Mouse (Mus musculus): ENCODE results near the gene Spop. TPM values are rescaled to one million over a fixed set of nuclear protein-coding genes. Genes with fewer than 3 reads are reported as not detected.

The Spop gene
- polyA plus RNA-seq, 1 experiment from 2014 or later = 233 TPM

DNA sequence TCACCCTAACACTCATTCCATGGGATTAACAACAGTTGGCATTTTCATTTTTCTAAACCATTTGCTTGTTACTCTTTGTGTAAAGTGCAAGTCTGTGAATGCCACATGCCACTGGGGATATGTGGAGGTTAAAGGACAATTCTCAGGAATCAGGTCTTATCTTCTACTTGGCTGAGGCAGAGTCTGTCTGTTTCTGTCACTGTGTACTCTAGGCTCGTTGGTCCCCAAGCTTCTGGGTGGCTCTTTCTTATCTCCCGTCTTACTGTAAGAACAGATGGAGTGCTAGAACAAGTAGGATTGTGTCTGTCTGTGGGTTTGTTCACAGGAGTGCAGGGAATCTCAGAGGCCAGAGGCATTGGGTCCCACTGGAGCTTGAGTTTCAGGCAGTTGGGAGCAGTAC lies 17.5 kb downstream of the Spop start:
- WGBS = 86% methylated on average over 2 of the region's 2 CpGs

DNA sequence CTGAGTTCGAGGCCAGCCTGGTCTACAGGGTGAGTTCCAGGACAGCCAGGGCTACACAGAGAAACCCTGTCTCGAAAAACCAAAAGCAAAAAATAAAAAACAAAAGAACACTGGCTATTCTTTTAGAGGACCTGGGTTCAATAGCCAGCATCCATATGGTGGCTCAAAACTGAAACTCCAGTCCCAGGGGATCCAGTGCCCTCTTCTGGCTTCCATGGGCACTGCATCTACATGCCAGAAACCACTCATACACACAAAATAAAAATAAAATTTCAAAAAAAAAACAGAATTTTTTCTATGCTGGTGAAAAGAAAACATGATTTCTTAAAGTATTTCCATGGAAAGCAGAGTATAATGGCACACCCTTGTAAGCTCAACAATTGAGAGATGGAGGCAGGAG lies 18.3 kb downstream of the Spop start:
- no peak for ATAC-seq (ENCODE audit: low FRiP score)
- Histone ChIP-seq H3K4me1 (peaks cover 7% of the 10 kb centered on the region), H3K27ac (replicated peaks) (no peak overlapping the region), H3K9ac (replicated peaks) (no peak overlapping the region), H3K4me3 (replicated peaks) (no peak overlapping the region), H3K4me2 (no peak overlapping the region), H3K27me3 (replicated peaks) (no peaks in the 10 kb centered on the region), H3K9me3 (replicated peaks) (no peaks in the 10 kb centered on the region), H3K36me3 (no peaks in the 10 kb centered on the region)
- WGBS = 94% methylated on average over 2 of the region's 2 CpGs

More for the DNA sequence above, 17.5 kb downstream of the Spop start:
- no peaks in the 10 kb centered on the region for H3K9me3 ChIP-seq (replicated peaks)
- no peak for ATAC-seq (ENCODE audit: low FRiP score)
- H3K36me3 ChIP-seq = no peaks in the 10 kb centered on the region
- no peak overlapping the region for H3K4me3 ChIP-seq (replicated peaks)
- H3K4me1 ChIP-seq = peaks cover 7% of the 10 kb centered on the region
- H3K27ac ChIP-seq (replicated peaks) = no peak overlapping the region
- no peak overlapping the region for H3K9ac ChIP-seq (replicated peaks)
- no peak overlapping the region for H3K4me2 ChIP-seq
- H3K27me3 ChIP-seq (replicated peaks) = no peaks in the 10 kb centered on the region

GRCm38 (mm10) chr11:95445371-95445770 lies 31.5 kb downstream of the Spop start:
- Histone ChIP-seq H3K9ac (replicated peaks) (no peak overlapping the region), H3K36me3 (no peaks in the 10 kb centered on the region), H3K4me2 (no peak overlapping the region), H3K4me1 (no peaks in the 10 kb centered on the region), H3K27me3 (replicated peaks) (no peaks in the 10 kb centered on the region), H3K9me3 (replicated peaks) (no peaks in the 10 kb centered on the region), H3K4me3 (replicated peaks) (no peak overlapping the region), H3K27ac (replicated peaks) (no peak overlapping the region)
- ATAC-seq (ENCODE audit: low FRiP score) = no peak
- WGBS = 38% methylated on average over 2 of the region's 2 CpGs

DNA sequence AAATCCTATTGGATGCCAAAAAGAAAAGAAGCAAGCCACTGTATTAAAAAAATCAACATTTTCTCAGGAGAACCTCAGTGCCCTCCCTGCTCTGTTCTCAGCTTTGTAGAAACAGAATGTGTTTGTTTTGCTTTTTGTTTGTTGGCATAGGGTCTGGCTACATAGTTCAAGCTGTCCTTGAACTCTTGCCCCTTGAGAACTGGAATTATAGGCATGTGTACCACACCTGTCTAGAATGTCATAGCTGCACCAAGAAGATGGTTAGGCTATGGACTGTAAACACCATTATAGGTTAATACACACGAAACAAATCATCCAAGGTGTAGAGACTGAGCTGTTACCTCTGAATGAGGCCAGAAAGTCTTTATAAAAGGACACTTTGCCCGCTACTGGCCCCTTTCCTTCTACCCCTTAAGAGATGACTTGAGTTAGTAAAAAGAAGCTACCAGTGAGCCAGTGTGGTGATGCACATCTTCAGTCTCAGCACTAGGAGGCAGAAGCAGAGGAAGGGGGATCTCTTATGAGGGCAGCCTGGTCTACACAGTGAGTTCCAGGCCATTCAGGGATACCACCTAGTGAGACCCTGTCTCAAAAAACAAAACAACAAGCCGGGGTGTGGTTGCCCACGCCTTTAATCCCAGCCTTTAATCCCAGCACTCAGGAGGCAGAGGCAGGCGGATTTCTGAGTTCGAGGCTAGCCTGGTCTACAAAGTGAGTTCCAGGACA lies 32.9 kb downstream of the Spop start:
- H3K27ac ChIP-seq (replicated peaks) = no peak overlapping the region
- ATAC-seq (ENCODE audit: low FRiP score) = no peak
- H3K9me3 ChIP-seq (replicated peaks) = no peaks in the 10 kb centered on the region
- H3K4me2 ChIP-seq = no peak overlapping the region
- WGBS = 96% methylated on average over 6 of the region's 6 CpGs
- no peaks in the 10 kb centered on the region for H3K4me1 ChIP-seq
- H3K36me3 ChIP-seq = no peaks in the 10 kb centered on the region; the same call in 1 of the 2 replicates
- no peak overlapping the region for H3K4me3 ChIP-seq (replicated peaks)
- H3K27me3 ChIP-seq (replicated peaks) = no peaks in the 10 kb centered on the region
- no peak overlapping the region for H3K9ac ChIP-seq (replicated peaks)

DNA sequence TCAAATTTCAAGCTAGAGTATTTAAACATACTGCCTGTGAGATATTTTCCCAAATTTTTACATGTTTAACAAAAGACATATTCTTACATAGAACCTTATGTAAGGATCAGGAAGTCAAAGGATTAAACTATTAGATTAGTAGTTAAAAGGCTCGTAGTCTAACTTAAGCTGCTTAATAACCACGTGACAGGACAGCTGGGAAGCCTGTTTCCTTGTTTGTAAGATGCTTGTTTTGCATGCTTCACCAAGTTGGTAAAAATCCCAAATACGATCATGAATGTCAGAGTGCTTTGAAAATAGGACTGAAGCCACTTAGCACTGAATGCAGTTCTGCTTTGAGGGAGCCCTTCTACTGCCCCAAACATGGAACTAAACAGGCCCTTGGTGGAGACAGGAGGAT lies 34.5 kb downstream of the Spop start:
- H3K4me1 ChIP-seq = no peaks in the 10 kb centered on the region
- WGBS = 73% methylated on average over 3 of the region's 3 CpGs
- H3K27me3 ChIP-seq (replicated peaks) = no peaks in the 10 kb centered on the region
- no peak overlapping the region for H3K4me3 ChIP-seq (replicated peaks)
- H3K4me2 ChIP-seq = no peak overlapping the region
- no peak for ATAC-seq (ENCODE audit: low FRiP score)
- H3K27ac ChIP-seq (replicated peaks) = no peak overlapping the region
- no peaks in the 10 kb centered on the region; the same call in 1 of the 2 replicates for H3K36me3 ChIP-seq
- no peaks in the 10 kb centered on the region for H3K9me3 ChIP-seq (replicated peaks)
- no peak overlapping the region for H3K9ac ChIP-seq (replicated peaks)

DNA sequence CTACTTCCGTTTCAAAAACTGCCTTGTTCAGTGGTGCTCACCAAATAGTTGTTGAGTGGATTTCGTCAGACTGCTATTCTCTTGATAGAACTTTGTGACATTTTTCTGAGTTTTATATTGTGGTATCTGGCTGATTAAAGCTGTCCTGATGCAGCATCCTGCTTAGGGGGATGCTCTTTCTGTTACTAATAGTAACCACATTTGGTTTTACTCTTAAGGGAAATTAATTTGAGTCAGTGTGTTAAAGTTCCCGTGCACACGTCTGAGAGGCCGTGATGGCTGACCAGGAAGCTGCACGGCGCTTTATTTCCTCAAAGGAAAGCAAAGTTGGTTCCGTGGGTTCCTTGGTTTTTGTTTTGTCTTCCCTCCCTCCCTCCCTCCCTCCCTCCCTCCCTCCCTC lies 41.5 kb downstream of the Spop start:
- H3K9me3 ChIP-seq (replicated peaks) = no peaks in the 10 kb centered on the region
- no peaks in the 10 kb centered on the region; the same call in 1 of the 2 replicates for H3K36me3 ChIP-seq
- ATAC-seq (ENCODE audit: low FRiP score) = no peak
- 74% methylated on average over 8 of the region's 8 CpGs for WGBS
- no peaks in the 10 kb centered on the region for H3K27me3 ChIP-seq (replicated peaks)
- no peak overlapping the region for H3K4me2 ChIP-seq
- no peaks in the 10 kb centered on the region for H3K4me1 ChIP-seq
- H3K27ac ChIP-seq (replicated peaks) = no peak overlapping the region
- H3K4me3 ChIP-seq (replicated peaks) = no peak overlapping the region
- H3K9ac ChIP-seq (replicated peaks) = no peak overlapping the region

- Histone ChIP-seq H3K9ac (replicated peaks) (no peak overlapping the region), H3K9me3 (replicated peaks) (no peaks in the 10 kb centered on the region), H3K27ac (replicated peaks) (no peak overlapping the region), H3K4me1 (no peaks in the 10 kb centered on the region; the same call in 1 of the 2 replicates), H3K4me2 (no peak overlapping the region), H3K36me3 (no peaks in the 10 kb centered on the region; the same call in 1 of the 2 replicates), H3K4me3 (replicated peaks) (no peak overlapping the region), H3K27me3 (replicated peaks) (no peaks in the 10 kb centered on the region)
- ATAC-seq (ENCODE audit: low FRiP score) = no peak
- 92% methylated on average over 2 of the region's 2 CpGs for WGBS
Measured at GRCm38 (mm10) chr11:95460872-95461271, 47.0 kb downstream of the Spop start.

GRCm38 (mm10) chr11:95462168-95462567 lies 48.3 kb downstream of the Spop start:
- Histone ChIP-seq H3K27me3 (replicated peaks) (no peaks in the 10 kb centered on the region), H3K4me2 (no peak overlapping the region), H3K4me1 (no peaks in the 10 kb centered on the region; the same call in 1 of the 2 replicates), H3K4me3 (replicated peaks) (no peak overlapping the region), H3K9me3 (replicated peaks) (no peaks in the 10 kb centered on the region), H3K27ac (replicated peaks) (no peak overlapping the region), H3K9ac (replicated peaks) (no peak overlapping the region), H3K36me3 (no peaks in the 10 kb centered on the region; the same call in 1 of the 2 replicates)
- 92% methylated on average over 3 of the region's 3 CpGs for WGBS
- ATAC-seq (ENCODE audit: low FRiP score) = no peak

DNA sequence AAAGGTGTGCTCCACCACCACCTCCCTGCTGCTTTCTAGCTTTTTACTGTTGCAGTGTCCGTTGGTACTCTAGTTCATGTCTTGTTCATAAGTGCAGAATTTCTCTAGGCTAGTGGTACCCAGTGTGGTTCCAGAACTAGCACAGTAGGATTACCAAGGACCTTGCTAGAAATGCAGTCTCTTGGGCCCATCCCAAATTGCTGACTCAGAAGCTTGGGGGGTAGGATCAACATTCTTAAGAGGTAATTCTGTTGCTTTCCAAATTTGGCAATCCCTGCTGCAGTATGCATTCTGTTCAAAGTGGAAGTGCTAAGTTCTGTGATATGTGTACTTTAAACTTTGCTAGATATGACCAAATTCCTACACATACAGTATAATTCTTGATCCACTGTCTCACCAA lies 53.9 kb downstream of the Spop start:
- Histone ChIP-seq H3K27ac (replicated peaks) (no peak overlapping the region), H3K9ac (replicated peaks) (no peak overlapping the region), H3K9me3 (replicated peaks) (no peaks in the 10 kb centered on the region), H3K36me3 (peaks cover 18% of the 10 kb centered on the region), H3K4me3 (replicated peaks) (no peak overlapping the region), H3K4me1 (no peaks in the 10 kb centered on the region; the same call in 1 of the 2 replicates), H3K4me2 (no peak overlapping the region), H3K27me3 (replicated peaks) (no peaks in the 10 kb centered on the region)
- WGBS = 94% methylated on average over 1 of the region's 1 CpGs
- no peak for ATAC-seq (ENCODE audit: low FRiP score)

GRCm38 (mm10) chr11:95472942-95473341 lies 59.1 kb downstream of the Spop start:
- 90% methylated on average over 2 of the region's 2 CpGs for WGBS
- no peak overlapping the region for H3K4me2 ChIP-seq

DNA sequence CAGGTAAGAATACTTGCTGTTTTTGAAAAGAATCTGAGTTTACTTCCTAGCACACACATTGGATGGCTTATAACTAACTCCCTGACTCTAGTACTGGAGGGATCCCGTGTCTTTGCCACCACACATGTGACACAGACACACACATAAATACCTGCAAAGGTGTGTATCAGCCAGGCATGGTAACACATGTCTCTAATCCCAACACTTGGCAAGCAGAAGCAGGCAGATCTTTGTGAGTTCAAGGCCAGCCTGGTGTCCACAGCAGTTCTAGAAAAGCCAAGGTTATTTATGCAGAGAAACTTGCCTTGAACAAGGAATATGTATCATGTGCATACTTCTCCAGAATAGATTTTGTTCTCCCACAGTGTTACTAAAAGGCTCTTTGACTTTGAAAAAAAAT lies 59.6 kb downstream of the Spop start:
- Histone ChIP-seq H3K4me1 (no peaks in the 10 kb centered on the region), H3K9ac (replicated peaks) (no peak overlapping the region), H3K4me3 (replicated peaks) (no peak overlapping the region), H3K36me3 (peaks cover 31% of the 10 kb centered on the region), H3K9me3 (replicated peaks) (no peaks in the 10 kb centered on the region), H3K27me3 (replicated peaks) (no peaks in the 10 kb centered on the region), H3K4me2 (no peak overlapping the region), H3K27ac (replicated peaks) (no peak overlapping the region)
- WGBS = 87% methylated on average over 1 of the region's 1 CpGs
- ATAC-seq (ENCODE audit: low FRiP score) = no peak

More at GRCm38 (mm10) chr11:95472942-95473341, 59.1 kb downstream of the Spop start:
- Histone ChIP-seq H3K27me3 (replicated peaks) (no peaks in the 10 kb centered on the region), H3K4me3 (replicated peaks) (no peak overlapping the region), H3K4me1 (no peaks in the 10 kb centered on the region), H3K9ac (replicated peaks) (no peak overlapping the region), H3K9me3 (replicated peaks) (no peaks in the 10 kb centered on the region), H3K27ac (replicated peaks) (no peak overlapping the region), H3K36me3 (peaks cover 31% of the 10 kb centered on the region)
- no peak for ATAC-seq (ENCODE audit: low FRiP score)

GRCm38 (mm10) chr11:95476323-95476722 lies 62.4 kb downstream of the Spop start:
- no peak overlapping the region for H3K4me2 ChIP-seq
- no peak overlapping the region for H3K27ac ChIP-seq (replicated peaks)
- ATAC-seq (ENCODE audit: low FRiP score) = no peak
- no peak overlapping the region for H3K4me3 ChIP-seq (replicated peaks)
- H3K27me3 ChIP-seq (replicated peaks) = no peaks in the 10 kb centered on the region
- WGBS = 79% methylated on average over 7 of the region's 7 CpGs
- no peaks in the 10 kb centered on the region for H3K9me3 ChIP-seq (replicated peaks)
- peaks cover 7% of the 10 kb centered on the region for H3K4me1 ChIP-seq
- H3K9ac ChIP-seq (replicated peaks) = no peak overlapping the region
- peaks cover 24% of the 10 kb centered on the region for H3K36me3 ChIP-seq

Data from neural tube, embryonic 15.5 days (tissue).